Mouse (Mus musculus) mesoderm, embryonic 11.5 days (tissue): ENCODE measurements at regions not wholly inside any gene's neighbourhood (a gene's known extent, or its start where the extent isn't known, plus 50 kb on each side); places are given as distances from the start of the nearest gene placed in this dataset.

Experiments
- DNase-seq: peaks from one replicate; pipeline ENCODE4 v3.0.0-alpha.2; 2012; ENCODE audit warnings: low read depth, low spot score

DNA sequence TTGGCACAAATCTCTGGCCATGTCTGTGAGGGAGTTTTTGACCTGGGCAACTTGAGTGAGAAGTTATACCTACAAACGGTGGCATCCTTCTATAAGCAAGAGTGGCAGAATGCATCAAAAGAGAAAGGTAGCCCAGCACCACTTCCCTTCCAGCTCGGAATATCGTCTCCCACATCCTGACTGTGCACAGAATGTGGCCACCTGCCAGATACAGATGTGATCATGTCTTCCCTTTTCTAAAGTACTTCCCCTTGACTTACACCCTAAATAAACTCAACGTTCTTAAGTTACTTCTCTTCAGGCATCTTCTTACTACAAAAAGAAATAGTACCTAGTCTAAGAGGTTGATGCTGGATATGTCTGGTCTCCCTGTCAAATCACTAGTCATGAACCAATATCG lies 175.2 kb upstream of the 2610001J05Rik start:
- DNase-seq = no peak

- no peak for DNase-seq
Measured at GRCm38 (mm10) chr6:14044654-14045053, 173.3 kb upstream of the 2610001J05Rik start.

GRCm38 (mm10) chr6:14025898-14026297 lies 154.6 kb upstream of the 2610001J05Rik start:
- DNase-seq = no peak

DNA sequence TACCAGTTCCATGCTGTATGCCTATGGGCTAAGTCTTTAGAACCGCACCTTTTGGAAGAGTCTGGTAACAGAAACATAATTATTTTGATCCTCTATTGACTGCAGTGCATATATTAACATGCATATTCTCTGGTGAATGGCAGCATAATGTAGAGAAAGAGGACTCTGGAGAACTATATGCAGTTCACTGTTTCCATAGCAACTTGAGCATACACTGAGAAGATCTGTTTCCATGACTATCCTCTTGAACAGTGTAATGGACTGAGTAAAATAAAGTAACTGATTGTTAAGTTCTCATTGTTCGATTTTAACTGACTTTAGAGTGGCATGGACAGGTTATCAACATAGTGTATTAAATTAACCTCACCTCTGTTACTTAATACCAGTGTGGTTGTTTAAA lies 147.6 kb upstream of the 2610001J05Rik start:
- DNase-seq = peak; percentile 0

GRCm38 (mm10) chr6:13982606-13983389 lies 111.5 kb upstream of the 2610001J05Rik start:
- no peak for DNase-seq

DNA sequence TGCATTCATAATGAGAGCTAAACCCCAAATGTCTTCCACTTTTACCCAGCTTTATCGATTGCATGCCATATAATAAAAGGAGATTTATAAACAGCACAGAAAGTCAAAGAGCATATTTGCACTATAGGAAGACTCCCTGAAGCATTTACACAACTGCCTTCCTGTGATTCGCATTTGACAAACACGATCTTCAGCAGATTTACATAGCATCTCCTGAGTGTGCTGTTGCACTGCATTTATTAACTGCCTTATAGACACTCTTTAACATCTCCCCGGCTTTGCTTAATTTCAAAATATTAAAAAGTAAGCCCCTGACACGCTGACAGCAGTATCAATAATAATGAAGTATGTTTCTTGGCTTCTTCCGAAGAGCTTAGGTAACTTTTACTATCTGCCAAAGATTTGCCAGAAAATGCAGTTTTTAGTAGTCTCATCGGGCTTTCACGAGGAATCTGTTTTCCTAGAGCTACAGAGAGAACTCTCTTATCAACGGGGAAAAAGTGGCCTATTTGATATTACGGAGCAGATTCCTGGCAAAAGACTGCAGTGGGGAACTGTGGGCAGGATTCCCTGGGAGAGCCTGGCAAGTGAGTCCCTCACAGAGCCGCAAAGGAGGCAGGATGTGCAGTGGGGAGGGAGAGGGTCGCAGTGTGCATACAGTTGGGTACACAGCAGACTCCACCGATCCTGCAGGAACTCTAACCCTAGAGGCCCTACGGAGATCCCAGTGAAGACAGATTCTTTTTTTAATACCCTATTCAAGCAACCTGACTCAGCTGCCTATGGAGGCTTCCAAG lies 103.6 kb upstream of the 2610001J05Rik start:
- DNase-seq = no peak

DNA sequence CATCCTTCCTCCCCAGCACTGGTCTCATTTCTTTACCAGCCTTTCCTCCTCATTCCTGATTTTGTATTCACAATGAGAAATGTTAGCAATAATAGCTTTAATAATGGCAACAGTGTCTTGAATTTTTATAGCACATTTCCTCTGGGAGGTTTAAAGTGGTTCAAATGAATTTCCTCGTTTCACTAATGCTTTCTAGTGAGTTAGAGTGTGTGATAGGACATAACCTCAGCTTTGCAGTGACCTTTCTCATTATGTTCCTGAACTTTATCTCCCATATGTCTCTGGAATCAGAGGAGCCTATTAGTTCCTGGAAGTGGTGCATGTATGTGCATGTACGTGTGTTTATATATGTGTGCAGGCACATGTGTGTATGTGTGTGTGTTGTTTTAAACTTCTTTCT lies 93.2 kb upstream of the 2610001J05Rik start:
- DNase-seq = no peak

GRCm38 (mm10) chr6:13964013-13964412 lies 92.7 kb upstream of the 2610001J05Rik start:
- DNase-seq = peak; percentile 6

DNA sequence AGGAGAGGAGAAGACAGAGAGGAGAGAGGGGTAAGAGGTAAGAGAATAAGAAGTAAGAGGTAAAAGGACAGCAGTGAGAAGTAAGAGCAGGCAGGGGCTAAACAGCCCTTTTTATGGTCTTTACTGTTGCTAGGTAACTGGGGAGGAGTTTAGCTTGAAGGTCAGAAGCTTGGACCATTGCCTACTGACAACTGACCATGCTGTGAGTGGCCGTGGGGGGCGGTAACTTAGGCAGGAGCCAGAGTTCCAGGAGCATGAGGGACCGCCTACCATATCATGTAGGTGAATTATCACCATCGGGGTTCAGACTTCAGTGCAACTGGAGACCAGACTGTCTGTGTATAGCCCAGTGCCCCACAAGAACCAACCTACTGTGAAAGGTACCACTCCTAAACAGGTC lies 78.3 kb upstream of the 2610001J05Rik start:
- no peak for DNase-seq

DNA sequence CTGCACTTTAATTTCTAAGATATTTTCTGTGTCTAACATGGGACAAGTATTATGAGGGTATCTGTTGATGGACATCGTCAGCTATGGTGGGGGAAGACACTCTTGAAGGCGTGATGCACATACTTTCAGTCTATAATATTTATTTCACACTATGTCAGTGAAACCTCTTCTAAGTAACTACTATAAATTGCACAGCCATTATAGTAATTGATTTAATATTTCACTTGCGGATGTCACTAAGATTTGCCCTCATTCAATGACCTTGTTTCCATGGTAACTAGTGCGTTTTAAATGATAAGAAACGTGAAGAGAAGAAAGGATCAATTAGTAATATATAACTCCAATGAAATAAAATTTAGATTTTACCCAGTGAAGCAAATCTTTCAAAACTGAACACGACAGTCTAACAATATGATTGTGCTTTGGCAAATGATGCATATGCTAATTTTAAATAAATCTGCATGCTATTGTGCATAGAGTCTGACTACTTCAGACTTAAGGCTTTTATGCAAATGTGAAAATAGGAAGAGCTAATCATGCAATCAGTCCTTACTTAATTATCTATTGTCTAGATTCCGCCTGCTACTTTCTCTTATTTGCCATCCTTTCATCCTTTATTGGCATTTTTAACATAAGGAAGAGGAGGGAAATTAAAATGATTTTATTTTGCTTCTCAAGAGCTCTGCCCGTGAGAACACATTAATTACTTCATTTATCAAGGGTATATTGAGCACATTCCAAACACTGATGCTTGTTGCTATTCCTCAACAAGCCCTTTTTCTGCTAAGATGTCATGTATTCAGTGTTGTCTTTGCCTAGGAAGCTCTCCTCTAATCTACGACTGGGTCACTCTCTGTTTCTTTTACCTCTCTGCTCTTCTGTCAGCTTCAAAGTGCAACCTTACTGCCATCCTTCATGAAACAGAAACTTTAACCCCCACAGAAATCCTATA lies 49.8 kb upstream of the 2610001J05Rik start:
- no peak for DNase-seq
